Mouse (Mus musculus) midbrain, postnatal 0 days (tissue): ENCODE measurements around the gene Dnajc6. TPM values are rescaled to one million over a fixed set of nuclear protein-coding genes. Genes with fewer than 3 reads are reported as not detected.

Source experiments
- ATAC-seq: fragments of 200-750 bp; cut with Nextera tagmentation; 2 replicates; pipeline ENCODE4 v1.8.0; 2017; ENCODE audit warnings: moderate number of reproducible peaks, mild to moderate bottlenecking, moderate TSS enrichment, moderate library complexity; ENCODE audit not compliant: low FRiP score
- DNase-seq: peaks from one replicate; pipeline ENCODE4 v3.0.0-alpha.2; 2015; ENCODE audit warnings: low spot score
- H3K27ac ChIP-seq: fragments of 300-500 bp; sonication (generic); 2 replicates; pipeline ENCODE4 v1.5.1; 2014; ENCODE audit warnings: low read depth, mild to moderate bottlenecking, low read length, mixed read lengths
- H3K27me3 ChIP-seq: fragments of 300-500 bp; sonication (generic); 2 replicates; pipeline ENCODE4 v1.6.1; 2014; ENCODE audit warnings: low read length, control low read depth, mixed read lengths; ENCODE audit not compliant: insufficient read depth
- H3K36me3 ChIP-seq: fragments of 300-500 bp; sonication (generic); 2 replicates; pipeline ENCODE4 v1.6.1; 2014; ENCODE audit warnings: low read length, control low read depth, mixed read lengths; ENCODE audit not compliant: insufficient read depth
- H3K4me1 ChIP-seq: fragments of 300-500 bp; sonication (generic); 2 replicates; pipeline ENCODE4 v1.6.1; 2014; ENCODE audit warnings: mild to moderate bottlenecking, control low read depth, antibody characterized with exemption, low read length, mixed read lengths; ENCODE audit not compliant: insufficient read depth
- H3K4me2 ChIP-seq: fragments of 300-500 bp; sonication (generic); 2 replicates; pipeline ENCODE4 v1.6.1; 2014; ENCODE audit warnings: low read depth, mild to moderate bottlenecking, low read length, mixed read lengths; ENCODE audit not compliant: poor library complexity, severe bottlenecking
- H3K4me3 ChIP-seq: fragments of 300-500 bp; sonication (generic); 2 replicates; pipeline ENCODE4 v1.5.1; 2014; ENCODE audit warnings: low read depth, mild to moderate bottlenecking, low read length, moderate library complexity
- H3K9ac ChIP-seq: fragments of 300-500 bp; sonication (generic); replicated peaks from 2 replicates; pipeline ENCODE4 v1.6.1; 2014; ENCODE audit warnings: mild to moderate bottlenecking, low read length, moderate library complexity, mixed read lengths; ENCODE audit not compliant: poor library complexity, severe bottlenecking
- H3K9me3 ChIP-seq: fragments of 300-500 bp; sonication (generic); 2 replicates; pipeline ENCODE4 v1.6.1; 2016; ENCODE audit warnings: low read length, control low read depth
- CTCF ChIP-seq: IDR thresholded peaks from 2 replicates; pipeline ENCODE4 v1.5.1; 2016; ENCODE audit warnings: antibody characterized with exemption, mild to moderate bottlenecking
- WGBS: fragments of 180-500 bp; shearing (Covaris S2); extraction: QIAGEN DNeasy Blood & Tissue Kit; methylation state at CpG from one replicate; pipeline ENCODE4 v1.1.7; 2014; 5-methylcytosine and 5-hydroxymethylcytosine counted together
- polyA plus RNA-seq: library from polyadenylated mRNA; unstranded; fragments of >200 nt; fragmentation: Nextera tagmentation; extraction: Ambion mirVana; gene quantifications from 2 replicates; pipeline ENCODE4 v1.2.1, GENCODE M21; 2015
- total RNA-seq: library from RNA; depleted of rRNA; stranded (reverse); fragments of >200 nt; gene quantifications from 2 replicates; pipeline ENCODE4 v1.2.3, GENCODE M21; 2014

The Dnajc6 gene
- total and polyA plus RNA-seq, 2 experiments from 2014 or later: 79.0 to 225 TPM

- Histone ChIP-seq H3K36me3 (no peaks in the 10 kb centered on the region), H3K27ac (no peak overlapping the region), H3K27me3 (no peaks in the 10 kb centered on the region), H3K4me1 (no peaks in the 10 kb centered on the region; the same call in 1 of the 2 replicates), H3K4me3 (no peak overlapping the region), H3K9me3 (no peaks in the 10 kb centered on the region), H3K9ac (no peak overlapping the region), H3K4me2 (no peak overlapping the region)
- no peak for DNase-seq
- ATAC-seq: 0 out of 2 replicates have a peak, but pooled peaks have one; percentile 9
- TF ChIP-seq CTCF: no peak
- WGBS: 85% methylated on average over 5 of the region's 5 CpGs
Observed at GRCm38 (mm10) chr4:101579517-101579916, 83.1 kb downstream of the Dnajc6 start.

DNA sequence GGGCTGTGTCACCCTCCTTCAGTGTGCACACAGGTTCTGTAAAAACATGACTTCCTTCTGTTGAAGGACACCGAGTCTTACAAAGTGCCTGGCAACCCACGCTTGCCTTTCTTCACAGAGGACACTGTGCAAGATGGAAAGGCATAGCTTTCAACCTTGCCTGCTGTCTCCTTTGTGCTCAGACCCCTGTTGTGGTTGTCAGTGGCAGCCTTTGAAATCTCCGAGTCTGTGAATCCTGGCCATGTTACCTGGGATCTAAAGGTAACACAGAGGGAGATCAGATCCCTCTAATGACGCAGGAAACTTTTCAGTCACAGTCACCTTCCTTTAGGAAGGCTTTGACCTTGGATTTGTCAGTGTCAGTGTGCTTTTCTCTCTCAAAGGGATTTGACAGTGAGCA lies 84.7 kb downstream of the Dnajc6 start:
- Histone ChIP-seq H3K4me1 (no peaks in the 10 kb centered on the region; the same call in 1 of the 2 replicates), H3K27ac (0 out of 2 replicates have a peak overlapping the region, but pooled peaks have one; percentile 1), H3K4me3 (no peak overlapping the region), H3K9ac (no peak overlapping the region), H3K4me2 (no peak overlapping the region), H3K9me3 (no peaks in the 10 kb centered on the region), H3K36me3 (no peaks in the 10 kb centered on the region), H3K27me3 (no peaks in the 10 kb centered on the region)
- ATAC-seq (no peak), DNase-seq (no peak)
- 66% methylated on average over 4 of the region's 4 CpGs for WGBS
- TF ChIP-seq CTCF: no peak

DNA sequence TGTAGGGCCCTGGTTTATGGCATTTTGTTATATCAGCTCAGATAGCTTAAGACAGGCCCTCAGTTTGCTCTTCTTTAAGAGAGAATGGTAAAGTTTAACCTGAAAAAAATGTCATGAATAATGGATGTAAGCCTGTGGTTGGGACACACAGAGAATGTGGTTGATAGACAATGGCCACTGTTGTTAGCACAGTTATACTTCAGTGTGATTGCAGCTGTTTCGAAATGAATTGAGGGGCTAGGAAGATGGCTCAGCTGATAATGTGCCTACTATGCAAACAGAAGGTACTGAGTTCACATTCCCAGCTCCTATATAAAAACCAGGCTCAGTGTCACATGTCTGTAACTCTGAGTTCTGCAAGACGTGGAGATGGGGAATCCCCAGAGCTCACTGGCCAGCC lies 86.4 kb downstream of the Dnajc6 start:
- Histone ChIP-seq H3K36me3 (no peaks in the 10 kb centered on the region), H3K4me1 (no peaks in the 10 kb centered on the region; the same call in 1 of the 2 replicates), H3K4me3 (no peak overlapping the region), H3K9ac (no peak overlapping the region), H3K4me2 (no peak overlapping the region), H3K27ac (no peak overlapping the region), H3K27me3 (no peaks in the 10 kb centered on the region), H3K9me3 (no peaks in the 10 kb centered on the region)
- no peak for TF ChIP-seq CTCF
- DNase-seq (no peak), ATAC-seq (no peak)
- WGBS: 61% methylated on average over 2 of the region's 2 CpGs

- no peak for TF ChIP-seq CTCF
- no peaks in the 10 kb centered on the region for H3K27me3 ChIP-seq
- ATAC-seq (0 out of 2 replicates have a peak, but pooled peaks have one; percentile 39), DNase-seq (peak; percentile 61)
- WGBS: 52% methylated on average over 19 of the region's 19 CpGs
- H3K36me3 ChIP-seq: no peaks in the 10 kb centered on the region
- no peak overlapping the region for H3K4me2 ChIP-seq
- no peaks in the 10 kb centered on the region for H3K9me3 ChIP-seq
- no peak overlapping the region for H3K9ac ChIP-seq
- no peak overlapping the region for H3K27ac ChIP-seq
- peaks cover 2% of the 10 kb centered on the region; the same call in 1 of the 2 replicates for H3K4me1 ChIP-seq
- H3K4me3 ChIP-seq: no peak overlapping the region
Observed at GRCm38 (mm10) chr4:101584524-101585454, 88.3 kb downstream of the Dnajc6 start.

DNA sequence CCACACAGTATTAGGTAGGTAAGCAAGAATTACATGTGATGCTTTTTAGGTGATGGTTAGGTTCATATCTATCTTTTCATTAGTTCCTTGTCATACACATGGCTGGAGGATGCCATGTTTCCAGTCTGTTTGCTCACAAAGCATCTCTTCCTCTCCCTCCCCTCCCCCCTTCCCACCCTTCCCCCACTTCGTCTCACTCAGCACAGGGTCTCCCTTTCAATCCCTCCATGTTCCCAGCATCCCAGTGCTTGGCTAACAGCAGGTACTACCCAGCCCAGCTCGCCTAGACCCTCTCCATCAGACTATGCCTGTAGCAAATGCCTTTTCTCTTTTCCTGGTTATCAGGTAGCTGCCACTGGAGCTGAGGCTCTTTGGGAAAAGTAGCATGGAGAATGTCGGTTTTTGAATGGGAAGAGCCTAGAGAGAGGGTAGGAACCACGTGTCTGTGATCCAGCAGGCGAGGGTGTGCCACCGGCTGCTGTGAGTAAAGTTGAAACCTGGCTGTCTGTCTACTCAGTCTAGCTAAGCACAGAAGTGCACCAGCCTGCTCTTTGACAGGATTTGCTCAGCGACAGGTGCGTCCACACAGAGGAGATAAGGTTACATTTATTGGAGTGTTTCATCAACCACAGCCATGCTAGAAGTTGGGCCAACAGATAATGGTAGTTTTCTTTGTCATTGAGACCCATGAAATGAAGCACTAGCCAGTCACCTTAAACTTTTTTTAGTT lies 89.2 kb downstream of the Dnajc6 start:
- no peaks in the 10 kb centered on the region for H3K27me3 ChIP-seq
- H3K4me1 ChIP-seq: peaks cover 2% of the 10 kb centered on the region; the same call in 1 of the 2 replicates
- whole genome bisulfite sequencing: 65% methylated on average over 8 of the region's 8 CpGs
- H3K27ac ChIP-seq: no peak overlapping the region
- no peak for DNase-seq
- TF ChIP-seq CTCF: no peak
- no peak for ATAC-seq
- no peak overlapping the region for H3K4me3 ChIP-seq
- no peak overlapping the region for H3K4me2 ChIP-seq
- no peaks in the 10 kb centered on the region for H3K9me3 ChIP-seq
- no peak overlapping the region for H3K9ac ChIP-seq
- H3K36me3 ChIP-seq: no peaks in the 10 kb centered on the region

GRCm38 (mm10) chr4:101588932-101589331 lies 92.5 kb downstream of the Dnajc6 start:
- Histone ChIP-seq H3K4me2 (no peak overlapping the region), H3K27me3 (no peaks in the 10 kb centered on the region), H3K9me3 (no peaks in the 10 kb centered on the region), H3K9ac (no peak overlapping the region), H3K4me1 (0 out of 2 replicates have a peak, but pooled peaks cover 2% of the 10 kb centered on the region), H3K4me3 (no peak overlapping the region), H3K27ac (no peak overlapping the region), H3K36me3 (no peaks in the 10 kb centered on the region)
- ATAC-seq: no peak
- no peak for DNase-seq
- WGBS: 57% methylated on average over 8 of the region's 8 CpGs
- no peak for TF ChIP-seq CTCF
